Mouse (Mus musculus): ENCODE data around the gene Phlda1.

- TF ChIP-seq CTCF (IDR thresholded peaks at IDR 0.05; ENCODE audit: borderline replicate concordance, insufficient read depth, low read depth, low read length) (no peak), POLR2A (IDR thresholded peaks at IDR 0.05; ENCODE audit: borderline replicate concordance, insufficient read depth, low read length) (no peak)
Measured at GRCm38 (mm10) chr10:111465409-111465808, 40.7 kb upstream of the Phlda1 start.
